Mouse (Mus musculus): ENCODE data around the gene Ccdc33.

Gene Ccdc33

DNA sequence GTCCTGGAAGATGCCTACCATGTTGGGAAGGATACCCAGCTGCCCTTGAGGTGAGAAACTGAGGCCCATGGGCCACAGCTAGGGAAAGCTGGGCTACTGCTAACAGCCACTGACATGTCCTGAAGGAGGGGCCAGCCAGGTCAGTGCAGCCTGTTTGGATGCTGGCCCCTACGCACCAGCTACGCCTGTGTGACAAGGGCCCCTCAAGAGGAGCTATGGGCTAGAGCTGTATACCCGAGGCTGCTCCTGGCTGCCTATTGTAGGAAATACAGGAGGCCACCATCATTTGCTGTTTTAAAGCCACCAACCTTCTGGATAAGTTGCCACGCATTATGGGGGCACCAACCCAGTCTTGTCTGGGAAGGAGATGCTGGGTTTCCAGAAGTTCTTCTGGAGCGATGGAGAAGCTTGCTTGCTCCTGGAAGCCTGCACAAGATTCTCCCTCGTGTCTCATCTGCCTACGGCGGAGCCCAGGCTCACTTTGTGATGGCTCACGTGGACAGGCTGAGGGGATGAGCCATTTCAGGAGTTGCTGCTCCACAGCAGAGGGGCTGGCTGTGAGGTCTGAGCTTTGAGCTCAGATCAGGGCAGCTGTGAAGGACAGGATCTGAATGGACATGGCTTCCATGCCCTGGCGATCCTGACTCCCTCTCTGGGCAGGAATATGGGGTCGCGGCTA lies 110.1 kb downstream of the Ccdc33 start:
- no peak for DNase-seq

DNA sequence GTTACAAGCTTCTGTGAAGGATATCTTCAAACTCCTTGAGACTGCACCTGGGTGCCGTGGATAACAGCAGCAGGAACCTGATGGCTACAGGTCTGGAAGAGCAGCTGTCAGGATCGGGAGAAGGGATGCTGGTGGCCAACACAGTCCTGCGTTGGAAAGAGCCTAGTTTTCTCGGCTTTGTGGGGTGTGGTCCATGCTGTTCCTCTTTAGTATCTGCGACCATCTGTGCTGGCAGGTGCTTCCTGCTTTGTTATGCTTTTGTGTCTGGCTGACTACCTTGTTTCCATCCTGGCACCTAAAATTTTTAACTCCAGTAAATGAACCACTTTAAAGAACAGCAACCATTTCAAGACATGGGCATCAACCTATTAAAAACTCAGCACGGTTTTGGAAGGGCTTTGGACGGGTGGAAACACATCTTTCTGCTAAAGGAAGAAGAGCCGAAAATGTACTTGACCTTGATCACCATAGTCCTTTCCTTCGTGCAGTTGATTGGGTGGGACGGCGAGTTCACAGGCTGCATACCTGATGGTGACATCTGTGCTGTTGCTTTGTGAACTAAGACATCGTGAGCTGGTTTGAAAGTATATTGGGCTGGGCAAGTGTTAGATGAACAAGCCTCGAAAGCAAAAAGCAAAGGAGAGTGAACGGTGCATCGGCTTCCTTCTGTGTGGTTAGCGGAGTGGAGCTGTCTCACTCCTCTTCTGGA lies 112.7 kb downstream of the Ccdc33 start, which contains the start of gene Cyp11a1:
Gene Cyp11a1, plus strand, starts transcription at position 659 of the 709 bp plus-strand sequence.
- DNase-seq = no peak

DNA sequence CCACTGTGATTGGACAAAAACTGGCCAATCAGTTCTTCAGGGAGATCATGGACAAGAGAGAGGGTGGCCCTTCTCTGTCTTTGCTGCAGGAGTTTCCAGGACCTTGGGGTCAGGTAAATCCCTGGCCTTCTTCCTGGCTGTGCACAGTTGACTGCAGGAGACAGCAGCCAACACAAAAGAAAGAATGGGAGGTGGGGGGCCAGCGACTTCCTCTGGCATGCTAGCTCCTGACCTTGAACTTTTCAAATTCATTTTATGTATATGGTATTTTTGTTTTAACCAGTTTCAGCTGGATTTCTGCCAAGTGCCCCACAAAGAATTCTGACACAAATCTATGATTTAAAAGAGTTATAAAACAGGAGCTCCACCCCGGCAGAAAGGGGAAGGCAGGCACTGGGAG lies 115.4 kb downstream of the Ccdc33 start:
- DNase-seq = no peak

DNA sequence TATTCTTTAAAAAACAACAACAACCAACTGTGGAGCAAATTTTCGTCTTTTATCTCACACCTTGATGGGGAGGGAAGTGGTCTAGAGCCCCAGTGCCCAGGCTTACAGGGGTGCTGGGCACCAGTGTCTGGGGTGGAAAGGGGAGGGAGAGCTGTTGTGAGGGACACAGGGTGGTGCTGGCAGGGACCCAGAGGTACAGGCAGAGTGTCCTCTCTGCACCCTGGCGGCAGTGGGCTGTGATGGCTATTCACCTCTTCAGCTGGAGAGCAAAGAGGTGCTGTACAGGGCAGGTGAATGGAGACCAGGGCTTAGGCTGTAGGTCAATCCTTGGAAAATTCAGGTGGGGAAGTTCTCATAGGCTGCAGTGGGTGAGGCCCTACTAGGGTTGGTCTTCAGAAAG lies 118.9 kb downstream of the Ccdc33 start:
- DNase-seq = no peak

DNA sequence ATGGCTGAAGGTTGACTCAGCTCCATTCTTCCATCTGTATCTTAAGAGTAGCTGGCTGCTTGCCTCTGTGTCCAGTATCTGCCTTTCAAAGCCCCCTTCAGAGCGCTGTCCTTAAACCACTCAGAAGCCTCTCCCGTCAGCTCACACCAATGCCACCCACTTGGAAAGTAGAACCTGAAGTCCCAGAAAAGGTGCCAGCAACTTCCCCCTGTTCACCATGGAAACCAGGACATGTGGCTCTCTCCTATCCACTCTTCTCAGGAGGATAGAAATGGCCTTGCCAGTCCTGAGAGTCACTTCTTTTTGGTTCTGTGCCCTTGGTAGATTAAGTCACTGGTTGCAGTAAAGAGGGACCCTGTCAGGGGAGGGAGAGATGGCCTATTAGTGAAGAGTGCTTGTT lies 119.9 kb downstream of the Ccdc33 start:
- DNase-seq = no peak

DNA sequence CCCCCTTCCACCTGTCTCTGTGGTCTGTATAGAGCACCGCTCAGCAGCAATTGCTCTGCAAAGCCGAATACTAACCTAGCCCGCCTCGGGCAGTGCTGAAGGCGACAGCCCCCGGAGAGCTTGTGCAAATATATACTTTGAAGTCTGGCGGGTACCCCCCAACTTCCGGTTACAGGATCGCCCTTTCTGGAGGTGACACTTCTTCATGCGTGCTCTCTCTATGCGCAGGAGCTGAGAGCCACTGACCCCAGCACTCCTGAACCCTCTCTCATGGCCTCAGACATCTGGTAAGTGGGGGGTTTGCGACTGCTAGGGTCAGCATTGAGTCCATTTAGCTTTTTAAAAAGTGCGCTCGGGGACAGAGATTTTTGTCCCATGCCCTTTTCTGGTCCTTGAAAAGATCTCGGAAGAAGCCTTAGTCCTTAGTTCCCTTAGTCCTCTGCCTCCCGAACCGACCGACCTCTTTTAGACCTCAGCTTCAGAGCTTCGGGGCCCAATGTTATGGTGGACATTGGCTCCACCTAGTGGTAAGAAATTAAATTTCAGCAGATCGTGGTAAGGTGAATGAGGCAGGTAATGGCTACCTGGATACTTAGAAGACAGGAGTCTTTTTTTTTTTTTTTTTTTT lies 120.5 kb downstream of the Ccdc33 start:
- DNase-seq = peak; percentile 48

DNA sequence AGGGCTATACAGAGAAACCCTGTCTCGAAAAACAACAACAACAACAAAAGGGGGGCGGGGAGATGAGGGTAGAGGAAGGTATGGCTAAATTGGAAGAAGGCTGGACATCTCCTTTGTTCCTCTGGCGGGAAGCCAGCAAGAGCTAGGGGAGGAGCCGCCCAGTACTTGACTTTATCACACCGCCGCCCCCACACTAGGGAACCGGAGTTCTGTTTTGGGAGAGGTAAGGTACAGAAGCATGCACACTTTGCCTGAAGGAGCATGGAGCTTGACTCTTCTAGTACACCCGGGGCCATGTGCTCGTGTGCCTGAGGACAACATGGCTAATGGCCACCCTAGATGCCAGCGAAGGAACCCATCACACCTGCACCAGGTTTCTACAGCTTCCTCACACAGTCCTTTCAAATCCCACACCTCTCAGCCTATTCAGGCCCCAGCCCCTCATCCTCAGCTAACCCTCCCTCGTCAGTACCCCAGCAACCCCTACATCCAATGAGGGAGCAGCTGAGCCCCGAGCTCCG lies 121.1 kb downstream of the Ccdc33 start:
- no peak for DNase-seq

DNA sequence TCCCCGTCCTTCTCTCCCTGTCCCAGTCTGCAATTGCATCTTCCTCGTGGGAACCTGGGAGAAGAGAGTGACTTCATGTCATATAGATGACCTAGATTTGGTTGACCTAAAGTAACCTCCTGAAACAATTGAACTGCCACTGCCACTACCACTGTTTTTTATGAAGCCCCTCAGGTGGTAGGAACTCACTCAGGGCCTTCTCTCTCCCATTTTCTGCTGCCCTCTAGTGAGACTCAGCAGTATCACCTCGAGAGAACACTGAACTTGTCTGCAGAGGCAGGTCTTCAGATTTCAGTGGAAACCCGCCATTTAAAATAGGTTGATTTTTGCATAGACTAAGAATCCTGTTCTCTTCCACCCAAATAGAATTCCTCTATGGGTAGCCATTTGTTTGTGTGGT lies 123.3 kb downstream of the Ccdc33 start:
- no peak for DNase-seq

DNA sequence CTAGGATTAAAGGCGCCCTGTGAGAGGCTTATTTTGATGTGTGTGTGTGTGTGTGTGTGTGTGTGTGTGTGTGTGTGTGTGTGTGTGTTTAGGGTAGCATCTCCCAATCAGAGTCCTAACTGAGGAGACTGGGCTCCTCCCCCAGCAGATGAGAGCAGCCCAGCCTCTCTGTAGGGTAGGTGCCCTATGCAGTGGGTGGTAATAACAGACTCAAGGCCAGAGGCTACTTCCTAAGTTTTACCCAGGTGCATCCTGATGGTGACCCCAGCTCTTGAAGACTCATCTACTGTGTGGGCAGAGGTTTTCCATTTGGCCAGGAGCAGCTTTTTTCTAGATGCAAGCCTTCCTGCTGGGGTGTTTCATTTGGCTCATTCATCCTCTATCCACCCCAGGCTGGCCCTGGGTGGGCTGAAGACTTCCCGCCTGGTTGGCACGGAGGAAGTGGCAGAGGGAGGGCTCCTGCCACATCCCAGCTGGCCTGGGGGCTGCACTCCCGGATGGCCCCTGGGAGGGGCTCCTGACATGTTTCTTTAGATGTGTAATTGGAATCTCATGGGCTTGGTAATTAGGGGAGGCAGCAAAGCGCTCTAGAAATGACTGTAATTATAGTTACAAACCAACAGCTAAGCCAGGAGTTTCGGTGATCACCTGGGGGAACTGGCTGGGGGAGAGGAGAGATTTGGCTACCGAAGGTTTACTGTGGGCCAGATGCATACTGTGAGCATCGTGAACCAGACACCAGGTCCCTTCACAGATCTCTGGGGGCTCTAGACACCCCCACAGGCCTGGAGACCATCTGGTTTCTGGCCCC lies 125.6 kb downstream of the Ccdc33 start:
- DNase-seq = no peak

DNA sequence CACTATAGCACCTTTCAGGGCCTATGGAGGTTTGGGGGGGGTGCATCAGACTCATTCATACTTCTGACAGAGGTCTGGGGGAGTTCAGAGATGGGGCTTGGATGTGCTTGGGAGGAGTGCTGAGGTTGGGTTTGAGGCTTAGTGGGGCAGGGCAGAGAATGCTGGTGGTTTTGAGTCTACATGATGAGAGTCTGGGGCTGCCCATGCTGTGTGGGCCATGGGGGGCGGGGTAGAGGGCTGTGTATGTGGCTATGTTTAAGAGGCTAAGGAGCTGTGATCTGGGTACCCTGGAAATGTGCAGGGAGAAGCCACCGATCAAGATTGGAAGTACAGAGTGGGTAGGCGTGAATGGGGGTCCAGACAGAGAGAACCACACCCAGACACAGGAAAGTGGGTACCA lies 126.6 kb downstream of the Ccdc33 start:
- no peak for DNase-seq

DNA sequence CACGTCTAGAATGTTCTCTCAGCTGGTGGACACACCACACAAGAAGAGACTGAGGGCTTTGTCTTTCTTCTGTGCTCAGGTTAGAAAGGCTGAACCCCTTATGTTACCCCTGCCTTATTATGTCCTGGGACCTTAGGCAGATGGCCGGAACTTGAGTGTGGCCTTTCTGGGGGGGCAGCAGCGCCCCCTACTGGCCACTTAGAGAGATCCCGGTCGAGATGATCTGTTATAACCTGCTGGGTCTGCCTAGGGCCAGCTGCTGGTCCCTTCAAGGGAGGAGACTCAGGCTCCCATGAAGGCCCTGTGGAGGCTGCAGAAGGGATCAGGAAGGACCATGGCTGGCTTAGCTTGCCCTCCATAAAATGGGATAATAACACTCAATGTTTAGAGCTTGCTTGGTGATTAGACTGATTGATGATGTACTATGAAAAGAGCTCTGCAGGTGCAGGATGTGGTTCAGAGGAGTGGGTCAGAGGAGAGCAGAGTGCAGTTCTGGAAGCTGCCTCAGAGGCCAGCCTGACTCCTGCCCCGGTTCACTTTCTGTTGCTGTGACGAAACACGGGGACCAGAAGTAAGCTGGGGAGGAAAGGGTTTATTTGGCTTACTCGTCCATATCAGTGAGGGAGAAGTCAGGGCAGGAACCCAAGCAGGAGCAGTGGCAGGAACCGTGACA lies 128.0 kb downstream of the Ccdc33 start:
- DNase-seq = no peak

DNA sequence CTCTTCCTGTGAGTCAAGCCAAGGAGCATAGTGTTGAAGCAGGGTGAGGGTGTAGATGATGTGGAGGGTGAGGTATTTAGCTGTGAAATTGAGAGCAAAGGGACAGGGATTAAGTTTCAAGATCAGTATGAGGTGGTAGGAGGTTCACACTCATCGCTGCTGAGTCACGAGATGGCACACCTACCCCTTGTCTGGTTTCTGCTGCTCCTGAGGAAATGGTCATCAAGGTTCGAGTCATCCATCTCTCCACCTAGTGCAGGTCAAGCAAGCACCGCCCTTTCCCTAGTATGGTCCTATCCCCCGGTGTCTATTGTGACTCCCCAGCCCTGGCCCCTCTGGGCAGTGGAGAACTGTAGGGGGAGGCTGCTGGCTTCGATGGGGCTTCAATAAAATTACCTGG lies 129.3 kb downstream of the Ccdc33 start:
- DNase-seq = no peak

DNA sequence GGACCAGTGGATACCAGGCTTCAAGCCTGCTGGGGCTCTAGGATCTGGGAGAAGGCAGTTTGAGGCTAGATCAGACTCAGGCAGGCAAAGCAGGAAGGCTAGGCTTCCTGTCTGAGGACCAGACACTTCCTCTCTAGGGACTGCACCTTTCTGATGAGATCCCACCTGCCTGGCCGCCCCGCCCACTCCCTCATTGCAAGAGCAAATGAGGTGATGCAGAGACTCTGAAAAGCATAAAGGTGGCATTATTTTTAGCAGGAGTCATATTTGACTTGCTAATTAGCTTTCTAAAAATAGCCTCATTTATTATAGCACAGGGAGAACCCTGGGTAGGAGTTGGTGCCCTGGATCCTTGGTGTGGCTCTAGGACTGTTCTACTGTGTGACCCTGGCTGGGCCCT lies 130.5 kb downstream of the Ccdc33 start:
- no peak for DNase-seq

DNA sequence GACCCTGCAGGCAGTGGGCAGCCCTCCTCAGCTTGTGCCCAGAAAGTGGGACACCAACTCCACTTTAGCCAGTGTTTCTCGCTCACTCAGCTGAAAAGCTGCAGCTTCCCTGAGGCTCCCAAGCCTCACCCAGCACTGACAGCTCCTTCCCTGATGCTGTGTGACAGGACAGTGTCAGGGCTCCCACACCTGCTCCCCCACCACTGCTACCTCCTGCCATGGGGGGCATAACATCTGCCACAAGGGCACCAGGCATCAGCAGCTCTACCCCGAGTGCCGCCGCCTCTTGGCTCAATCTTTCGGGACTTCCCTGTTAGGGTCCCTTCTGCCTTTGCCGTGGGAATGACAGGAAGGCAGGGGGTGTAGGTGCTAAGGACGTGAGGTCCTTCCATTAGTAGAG lies 132.3 kb downstream of the Ccdc33 start:
- DNase-seq = no peak

DNA sequence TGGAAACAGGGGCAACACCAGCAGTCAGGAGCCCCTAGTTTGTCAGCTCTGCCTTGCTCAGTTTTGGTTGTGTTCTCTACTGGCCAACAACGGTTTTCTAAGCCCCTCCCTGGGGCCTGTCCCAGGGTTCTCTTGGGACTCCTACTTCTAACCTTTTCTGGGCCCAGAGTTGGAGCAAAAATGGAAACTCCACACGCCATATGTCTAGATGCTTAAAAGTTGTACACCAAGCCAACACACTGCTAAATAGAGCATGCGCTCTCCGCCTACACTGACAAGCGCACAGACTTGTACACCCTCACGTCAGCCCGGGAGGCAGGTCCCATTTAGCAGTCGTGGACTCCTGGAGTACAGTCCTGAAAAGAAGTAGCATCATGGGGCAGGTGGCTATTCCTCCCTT lies 133.3 kb downstream of the Ccdc33 start:
- DNase-seq = peak; percentile 70

DNA sequence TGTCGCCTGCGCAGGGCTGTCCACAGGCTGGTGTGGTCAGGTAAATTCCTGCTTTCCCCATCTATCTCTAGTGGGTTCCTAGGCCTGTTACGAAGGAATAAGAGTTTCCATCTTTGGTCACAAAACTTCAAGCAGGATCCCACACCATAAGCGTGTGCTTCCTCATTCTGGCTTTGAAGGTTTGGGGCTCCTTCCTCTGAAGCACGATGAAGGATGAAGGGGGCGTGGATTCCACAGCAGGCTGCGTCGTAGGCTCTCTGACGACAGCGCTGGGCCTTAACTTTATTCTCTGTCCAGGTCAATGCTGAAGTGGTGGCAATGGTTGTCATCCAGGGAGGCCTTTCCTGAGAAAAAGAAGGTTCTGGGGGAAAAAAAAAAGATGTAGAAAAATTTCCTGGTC lies 138.1 kb downstream of the Ccdc33 start:
- DNase-seq = no peak

DNA sequence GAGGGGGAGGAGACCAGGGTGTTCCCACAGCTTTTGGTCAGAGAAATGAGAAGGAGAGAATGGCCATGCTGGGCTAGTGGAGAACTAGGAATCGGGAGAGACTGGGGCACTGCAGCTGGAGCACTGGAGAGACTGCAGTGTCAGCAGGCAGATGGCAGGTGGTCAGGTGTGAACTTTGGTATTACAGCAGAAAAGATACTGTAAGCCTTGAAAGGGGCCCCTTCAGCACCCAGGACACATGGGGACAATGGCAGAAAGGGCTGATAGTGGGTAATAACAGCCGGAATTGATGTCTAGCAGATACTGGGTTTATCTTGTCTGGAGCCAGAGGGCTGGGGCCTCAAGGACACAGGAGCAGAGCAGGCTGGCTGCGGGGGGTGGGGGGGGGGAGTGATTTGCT lies 139.8 kb downstream of the Ccdc33 start:
- no peak for DNase-seq
